15 mouse cellular contexts compared by ENCODE assay signal in genomic region chr1:160209844-160210243, GRCm38 (mm10). TPM values are rescaled to one million over a fixed set of nuclear protein-coding genes. Genes with fewer than 3 reads are reported as not detected.
A peak's percentile ranks its signal among the peaks of the same experiment; 100 is the strongest.
DNase-seq lines count a peak whose midpoint lies in the region; ATAC-seq and TF ChIP-seq lines count a peak whose summit lies in the region.
"Had no signal": no experiment of that assay in that cellular context is flagged by ENCODE, and none has a peak within 500 bp of the region (broad histone marks: within the 10 kb centered on the region; RNA-seq: fewer than 3 reads in every experiment).

No protein-coding gene starts in this region.

- 0 out of 2 replicates have a peak, but pooled peaks cover 14% of the 10 kb centered on the region for H3K36me3 ChIP-seq in intestine, embryonic 15.5 days
- peaks cover 29% of the 10 kb centered on the region for H3K36me3 ChIP-seq in intestine, postnatal 0 days (ENCODE audit: control insufficient read depth, insufficient read depth)
- H3K36me3 ChIP-seq in G1E (replicated peaks): peaks cover 46% of the 10 kb centered on the region
- H3K36me3 ChIP-seq in hindbrain, embryonic 12.5 days: peaks cover 30% of the 10 kb centered on the region
- H3K36me3 ChIP-seq in midbrain, postnatal 0 days (ENCODE audit: insufficient read depth, low read length): peaks cover 16% of the 10 kb centered on the region; the same call in 1 of the 2 replicates

- no peak for TF ChIP-seq CTCF in intestine, postnatal 0 days (IDR thresholded peaks at IDR 0.05; ENCODE audit: low read depth)
- no peak for TF ChIP-seq CTCF in G1E (IDR thresholded peaks at IDR 0.05; ENCODE audit: low read depth, low read length)
- TF ChIP-seq CTCF in midbrain, postnatal 0 days (IDR thresholded peaks at IDR 0.05): no peak

- ATAC-seq in intestine, embryonic 15.5 days: no peak
- ATAC-seq in intestine, postnatal 0 days: no peak
- ATAC-seq in G1E (ENCODE audit: extremely low read depth, insufficient number of reproducible peaks, low FRiP score, poor library complexity, severe bottlenecking): no peak
- ATAC-seq in hindbrain, embryonic 12.5 days (ENCODE audit: low FRiP score): no peak
- ATAC-seq in midbrain, postnatal 0 days (ENCODE audit: low FRiP score): no peak
- ATAC-seq: CD4-positive, CD25-positive, alpha-beta regulatory T cell, adult 4 months; lung, postnatal 0 days had no signal

- DNase-seq in G1E (ENCODE audit: low spot score): no peak
- DNase-seq in midbrain, postnatal 0 days (ENCODE audit: low spot score): no peak
- no peak for DNase-seq in c-Kit-positive CD71-positive TER-119-positive erythroid progenitor cells, embryonic 14.5 days (ENCODE audit: low spot score)
- no peak for DNase-seq in left cerebral cortex, postnatal 10 days (ENCODE audit: extremely low spot score in 1 of 2, low spot score in 2 of 2)
- DNase-seq: cerebellum, adult 9-11 months; heart, postnatal 36 days; thymus, postnatal 4 days had no signal

- intact Hi-C loops in left cerebral cortex, postnatal 10 days (cut with DNase I): no loop called here

- no peaks in the 10 kb centered on the region for H3K27me3 ChIP-seq in intestine, embryonic 15.5 days (replicated peaks)
- no peaks in the 10 kb centered on the region for H3K27me3 ChIP-seq in intestine, postnatal 0 days (replicated peaks; ENCODE audit: control insufficient read depth, insufficient read depth, low read length)
- H3K27me3 ChIP-seq in G1E (ENCODE audit: insufficient read depth, low read length): no peaks in the 10 kb centered on the region
- H3K27me3 ChIP-seq in hindbrain, embryonic 12.5 days: no peaks in the 10 kb centered on the region
- H3K27me3 ChIP-seq in midbrain, postnatal 0 days (ENCODE audit: insufficient read depth, low read length): no peaks in the 10 kb centered on the region
- H3K27me3 ChIP-seq: embryonic facial prominence, embryonic 13.5 days had no signal

- peaks cover 6% of the 10 kb centered on the region for H3K4me1 ChIP-seq in intestine, embryonic 15.5 days (replicated peaks)
- H3K4me1 ChIP-seq in intestine, postnatal 0 days (replicated peaks; ENCODE audit: control insufficient read depth, insufficient read depth, low read length): no peaks in the 10 kb centered on the region
- peaks cover 44% of the 10 kb centered on the region for H3K4me1 ChIP-seq in G1E (ENCODE audit: insufficient read depth, low read depth, low read length)
- peaks cover 16% of the 10 kb centered on the region for H3K4me1 ChIP-seq in hindbrain, embryonic 12.5 days
- H3K4me1 ChIP-seq in midbrain, postnatal 0 days (ENCODE audit: insufficient read depth, low read length): peaks cover 13% of the 10 kb centered on the region

- 84% methylated on average over 2 of the region's 2 CpGs for WGBS in intestine, embryonic 15.5 days
- WGBS in intestine, postnatal 0 days: 74% methylated on average over 2 of the region's 2 CpGs
- WGBS in hindbrain, embryonic 12.5 days: 37% methylated on average over 2 of the region's 2 CpGs
- WGBS in midbrain, postnatal 0 days: 16% methylated on average over 2 of the region's 2 CpGs

- H3K27ac ChIP-seq in intestine, embryonic 15.5 days: no peak overlapping the region
- H3K27ac ChIP-seq in intestine, postnatal 0 days (ENCODE audit: low read depth, low read length): no peak overlapping the region
- no peak overlapping the region for H3K27ac ChIP-seq in hindbrain, embryonic 12.5 days
- H3K27ac ChIP-seq in midbrain, postnatal 0 days (ENCODE audit: low read depth, low read length): no peak overlapping the region
- H3K27ac ChIP-seq: embryonic facial prominence, embryonic 13.5 days had no signal

- H3K9me3 ChIP-seq in intestine, embryonic 15.5 days: no peaks in the 10 kb centered on the region
- no peaks in the 10 kb centered on the region for H3K9me3 ChIP-seq in intestine, postnatal 0 days (ENCODE audit: control insufficient read depth)
- H3K9me3 ChIP-seq in G1E (replicated peaks): no peaks in the 10 kb centered on the region
- H3K9me3 ChIP-seq in hindbrain, embryonic 12.5 days (replicated peaks): no peaks in the 10 kb centered on the region
- no peaks in the 10 kb centered on the region for H3K9me3 ChIP-seq in midbrain, postnatal 0 days (ENCODE audit: low read length)
- H3K9me3 ChIP-seq: embryonic facial prominence, embryonic 13.5 days had no signal

- H3K9ac ChIP-seq in intestine, embryonic 15.5 days: no peak overlapping the region
- H3K9ac ChIP-seq in intestine, postnatal 0 days (ENCODE audit: low read depth, low read length): no peak overlapping the region
- H3K9ac ChIP-seq in hindbrain, embryonic 12.5 days: no peak overlapping the region
- no peak overlapping the region for H3K9ac ChIP-seq in midbrain, postnatal 0 days (replicated peaks; ENCODE audit: low read length, poor library complexity, severe bottlenecking)
- H3K9ac ChIP-seq: embryonic facial prominence, embryonic 13.5 days had no signal

- H3K4me3 ChIP-seq in intestine, embryonic 15.5 days (replicated peaks): no peak overlapping the region
- no peak overlapping the region for H3K4me3 ChIP-seq in intestine, postnatal 0 days (ENCODE audit: low read depth, low read length)
- H3K4me3 ChIP-seq in G1E (ENCODE audit: low read depth, low read length): peak overlapping the region; percentile 36; the same call in 1 of the 2 replicates
- H3K4me3 ChIP-seq in hindbrain, embryonic 12.5 days: no peak overlapping the region
- H3K4me3 ChIP-seq in midbrain, postnatal 0 days (ENCODE audit: low read depth, low read length): no peak overlapping the region

- H3K4me2 ChIP-seq in intestine, embryonic 15.5 days (replicated peaks): 0 out of 2 replicates have a peak overlapping the region, but pooled peaks have one; percentile 17
- H3K4me2 ChIP-seq in intestine, postnatal 0 days (replicated peaks; ENCODE audit: low read depth): no peak overlapping the region
- peak overlapping the region; percentile 16; the same call in 1 of the 2 replicates for H3K4me2 ChIP-seq in hindbrain, embryonic 12.5 days (replicated peaks)
- 0 out of 2 replicates have a peak overlapping the region, but pooled peaks have one; percentile 7 for H3K4me2 ChIP-seq in midbrain, postnatal 0 days (ENCODE audit: low read depth, low read length, poor library complexity, severe bottlenecking)

RNA-seq across cellular contexts. Expression of gene Cacybp, which starts 2.8 kb away (rescaled TPM):
- polyA plus RNA-seq in intestine, embryonic 15.5 days (2015; fragmentation: Nextera tagmentation; extraction: Ambion mirVana): 199 and 235 TPM in 2 replicates
- 98.0 and 104 TPM in 2 replicates for polyA plus RNA-seq in intestine, postnatal 0 days (2015; fragmentation: Nextera tagmentation; extraction: Ambion mirVana)
- total RNA-seq in G1E (2014; fragmentation: Nextera tagmentation) (225 and 301 TPM in 2 replicates), G1E (2017) (151 and 185 TPM in 2 replicates)
- 81.0 and 83.8 TPM in 2 replicates for polyA plus RNA-seq in G1E (2012)
- polyA plus RNA-seq in hindbrain, embryonic 12.5 days (2016; fragmentation: Nextera tagmentation; extraction: Ambion mirVana): 241 TPM in 2 replicates
- 126 and 134 TPM in 2 replicates for total RNA-seq in midbrain, postnatal 0 days (2014; rRNA removed)
- 320 and 328 TPM in 2 replicates for polyA plus RNA-seq in midbrain, postnatal 0 days (2015; fragmentation: Nextera tagmentation; extraction: Ambion mirVana)
- total RNA-seq in left cerebral cortex, postnatal 10 days (2021): 100 to 1,000 TPM; 106 to 109 TPM

RNA-seq across cellular contexts. Expression of gene Mrps14, which starts 14.8 kb away (rescaled TPM):
- 295 and 314 TPM in 2 replicates for polyA plus RNA-seq in intestine, embryonic 15.5 days (2015; fragmentation: Nextera tagmentation; extraction: Ambion mirVana)
- polyA plus RNA-seq in intestine, postnatal 0 days (2015; fragmentation: Nextera tagmentation; extraction: Ambion mirVana): 226 and 233 TPM in 2 replicates
- total RNA-seq in G1E (2014; fragmentation: Nextera tagmentation) (57.4 and 57.9 TPM in 2 replicates), G1E (2017) (216 and 240 TPM in 2 replicates)
- polyA plus RNA-seq in G1E (2012): 1.3 TPM in 2 replicates
- 182 and 187 TPM in 2 replicates for polyA plus RNA-seq in hindbrain, embryonic 12.5 days (2016; fragmentation: Nextera tagmentation; extraction: Ambion mirVana)
- total RNA-seq in midbrain, postnatal 0 days (2014; rRNA removed): 10.6 and 17.7 TPM in 2 replicates
- polyA plus RNA-seq in midbrain, postnatal 0 days (2015; fragmentation: Nextera tagmentation; extraction: Ambion mirVana): 110 and 111 TPM in 2 replicates
- total RNA-seq in left cerebral cortex, postnatal 10 days (2021): 10 to 100 TPM; 52.8 to 56.1 TPM

RNA-seq across cellular contexts. Expression of gene Tnn, which starts 56.5 kb away (rescaled TPM):
- polyA plus RNA-seq in intestine, embryonic 15.5 days (2015; fragmentation: Nextera tagmentation; extraction: Ambion mirVana): 6.6 TPM in 2 replicates
- 1.9 and 2.0 TPM in 2 replicates for polyA plus RNA-seq in intestine, postnatal 0 days (2015; fragmentation: Nextera tagmentation; extraction: Ambion mirVana)
- total RNA-seq in G1E (2014; fragmentation: Nextera tagmentation) (not detected in 2 replicates), G1E (2017) (under 0.01 and 0.05 TPM in 2 replicates)
- not detected in 2 replicates for polyA plus RNA-seq in G1E (2012)
- polyA plus RNA-seq in hindbrain, embryonic 12.5 days (2016; fragmentation: Nextera tagmentation; extraction: Ambion mirVana): 0.22 and 0.23 TPM in 2 replicates
- 0.11 and 0.14 TPM in 2 replicates for total RNA-seq in midbrain, postnatal 0 days (2014; rRNA removed)
- 0.05 TPM in 1 of 2 replicates, not detected in the other for polyA plus RNA-seq in midbrain, postnatal 0 days (2015; fragmentation: Nextera tagmentation; extraction: Ambion mirVana)
- under 1 TPM; 0.95 to 0.97 TPM for total RNA-seq in left cerebral cortex, postnatal 10 days (2021)
- total RNA-seq: heart, adult 8-10 months; heart, postnatal 36 days had no signal
- polyA plus RNA-seq: limb, embryonic 11.5 days had no signal

Comparison
In these comparisons a context has a peak if more than half of its experiments do, and no peak if none do; other contexts are left out.
1. RNA of gene Mrps14, which starts 14.8 kb away (polyA plus RNA-seq): 295 to 314 TPM in intestine, embryonic 15.5 days, 226 to 233 TPM in intestine, postnatal 0 days, 182 to 187 TPM in hindbrain, embryonic 12.5 days and 110 to 111 TPM in midbrain, postnatal 0 days; 1.3 TPM in G1E; every median in the first group is over 10 times any median in the second.